Mouse (Mus musculus): ENCODE data around the gene Cd247. TPM values are rescaled to one million over a fixed set of nuclear protein-coding genes. Genes with fewer than 3 reads are reported as not detected.

The Cd247 gene
- polyA plus RNA-seq, 1 experiment = not detected

Other genes with a start within 250 kb of the Cd247 start
- 11.8 TPM for gene Mpzl1, start 154.1 kb upstream of the Cd247 start, polyA plus RNA-seq (2012; fragmentation: generic; extraction: Trizol)
- gene Rcsd1, start 78.9 kb upstream of the Cd247 start, polyA plus RNA-seq (2012; fragmentation: generic; extraction: Trizol) = 0.04 TPM
- 18.7 TPM for gene Creg1, start 24.9 kb upstream of the Cd247 start, polyA plus RNA-seq (2012; fragmentation: generic; extraction: Trizol)
- gene Pou2f1, start 214.0 kb downstream of the Cd247 start, polyA plus RNA-seq (2012; fragmentation: generic; extraction: Trizol) = 2.1 TPM